Mouse (Mus musculus) MN1 (cell line): ENCODE data around the gene Gm9844.

Experiments
- DNase-seq: peaks from one replicate; pipeline ENCODE4 v3.0.0-alpha.2; 2016; ENCODE audit warnings: low spot score

Gm9844 gene

DNA sequence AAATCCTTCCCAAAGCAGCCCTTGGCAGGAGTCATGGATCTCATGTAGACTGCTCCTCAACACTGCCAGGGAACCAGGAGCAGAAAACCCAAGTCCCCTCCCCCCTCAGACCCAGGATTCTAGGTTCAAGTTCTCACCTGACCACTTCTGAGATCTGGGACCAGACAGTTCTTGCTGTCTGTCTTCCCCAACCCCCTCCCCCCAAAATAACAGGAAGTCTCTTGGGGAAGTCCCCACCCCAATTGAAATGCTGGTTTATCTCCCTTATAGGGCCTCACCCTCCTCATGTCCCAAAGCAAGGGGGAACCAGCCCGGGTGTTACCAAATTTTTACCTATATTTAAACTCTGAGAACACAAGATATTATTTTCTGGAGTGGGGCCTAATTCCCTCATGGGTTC lies 39.8 kb downstream of the Gm9844 start:
- DNase-seq: peak; percentile 22

GRCm38 (mm10) chr7:24902264-24902629 lies 40.2 kb downstream of the Gm9844 start:
- DNase-seq: peak; percentile 35

- peak; percentile 60 for DNase-seq
Measured at GRCm38 (mm10) chr7:24902630-24903443, 40.8 kb downstream of the Gm9844 start, which contains the start of gene Arhgef1. Gene Arhgef1 (plus strand): TSS chr7:24902912.

DNA sequence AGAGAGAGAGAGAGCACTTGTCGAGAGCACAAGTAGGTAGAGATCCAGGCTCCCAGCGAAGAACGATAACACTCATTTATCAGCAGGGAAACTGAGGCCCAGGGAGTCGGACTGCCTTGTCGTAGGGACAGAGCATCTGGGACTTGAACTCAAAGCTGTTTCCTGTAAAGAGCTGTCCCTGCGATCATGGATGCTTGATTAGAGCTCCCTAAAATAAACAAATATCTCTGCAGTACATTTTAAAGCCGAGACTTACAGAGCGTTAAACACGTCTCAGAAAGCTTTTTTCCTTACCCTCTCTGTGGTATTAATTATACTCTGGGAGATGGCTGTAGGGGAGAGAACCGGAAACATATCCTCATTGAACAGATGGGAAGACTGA lies 41.4 kb downstream of the Gm9844 start:
- no peak for DNase-seq

- DNase-seq: peak; percentile 96
Measured at GRCm38 (mm10) chr7:24904070-24904483, 42.1 kb downstream of the Gm9844 start.

- peak; percentile 83 for DNase-seq
Measured at GRCm38 (mm10) chr7:24904936-24905335, 42.9 kb downstream of the Gm9844 start.

GRCm38 (mm10) chr7:24906551-24906950 lies 44.5 kb downstream of the Gm9844 start:
- peak; percentile 15 for DNase-seq

GRCm38 (mm10) chr7:24907211-24907748 lies 45.3 kb downstream of the Gm9844 start:
- no peak for DNase-seq
